Mouse (Mus musculus) kidney, adult 11 months (tissue): ENCODE results near the gene Timm17a.

Source experiments
- DNase-seq: peaks from one replicate; pipeline ENCODE4 v3.0.0; 2022

Timm17a gene

GRCm38 (mm10) chr1:135313284-135314031, at the start of gene Timm17a:
TSS of gene Timm17a (minus strand) at chr1:135313778.
- peak; percentile 96 for DNase-seq

GRCm38 (mm10) chr1:135362115-135362514, 48.5 kb upstream of the Timm17a start:
- no peak for DNase-seq

GRCm38 (mm10) chr1:135361491-135361890, 47.9 kb upstream of the Timm17a start:
- DNase-seq = no peak

- no peak for DNase-seq
Observed at GRCm38 (mm10) chr1:135359071-135359470, 45.5 kb upstream of the Timm17a start.

GRCm38 (mm10) chr1:135351953-135352352, 38.4 kb upstream of the Timm17a start:
- no peak for DNase-seq

- DNase-seq = no peak
Observed at GRCm38 (mm10) chr1:135347498-135348169, 34.1 kb upstream of the Timm17a start.

- DNase-seq = no peak
Observed at GRCm38 (mm10) chr1:135346891-135347290, 33.3 kb upstream of the Timm17a start.

- DNase-seq = peak; percentile 13
Observed at GRCm38 (mm10) chr1:135344026-135344425, 30.4 kb upstream of the Timm17a start.

- DNase-seq = no peak
Observed at GRCm38 (mm10) chr1:135341947-135342346, 28.4 kb upstream of the Timm17a start.

GRCm38 (mm10) chr1:135330578-135330977, 17.0 kb upstream of the Timm17a start:
- no peak for DNase-seq

GRCm38 (mm10) chr1:135328368-135328767, 14.8 kb upstream of the Timm17a start:
- no peak for DNase-seq

- DNase-seq = no peak
Observed at GRCm38 (mm10) chr1:135325934-135326333, 12.4 kb upstream of the Timm17a start.

- peak; percentile 61 for DNase-seq
Observed at GRCm38 (mm10) chr1:135324571-135324970, 11.0 kb upstream of the Timm17a start, which contains the start of gene Lmod1. TSS of gene Lmod1 (plus strand) at chr1:135324807.

GRCm38 (mm10) chr1:135323367-135323901, 9.9 kb upstream of the Timm17a start:
- peak; percentile 65 for DNase-seq

GRCm38 (mm10) chr1:135312201-135312600, 1.4 kb downstream of the Timm17a start:
- DNase-seq = no peak

GRCm38 (mm10) chr1:135311356-135311755, 2.2 kb downstream of the Timm17a start:
- DNase-seq = peak; percentile 80

GRCm38 (mm10) chr1:135290908-135291307, 22.7 kb downstream of the Timm17a start:
- no peak for DNase-seq

GRCm38 (mm10) chr1:135286311-135286710, 27.3 kb downstream of the Timm17a start:
- no peak for DNase-seq

- DNase-seq = peak; percentile 65
Observed at GRCm38 (mm10) chr1:135283826-135284291, 29.7 kb downstream of the Timm17a start, which contains the start of gene Rnpep. TSS of gene Rnpep (minus strand) at chr1:135284084.

- no peak for DNase-seq
Observed at GRCm38 (mm10) chr1:135283287-135283825, 30.2 kb downstream of the Timm17a start.

- DNase-seq = no peak
Observed at GRCm38 (mm10) chr1:135282536-135283286, 30.9 kb downstream of the Timm17a start.

- DNase-seq = no peak
Observed at GRCm38 (mm10) chr1:135281841-135282240, 31.7 kb downstream of the Timm17a start.

- DNase-seq = peak; percentile 75
Observed at GRCm38 (mm10) chr1:135280646-135281045, 32.9 kb downstream of the Timm17a start.
